Mouse (Mus musculus) CH12F3 (cell line): Measurements from ENCODE around the gene Rab44.

Experiments
- in situ Hi-C: fragments of 300-500 bp; cut with MboI; formaldehyde crosslinking; loops from 2 replicates; pipeline ENCODE4 v1.14.3; 2020; ENCODE audit warnings: low sequenced_read_pairs

The Rab44 gene

DNA sequence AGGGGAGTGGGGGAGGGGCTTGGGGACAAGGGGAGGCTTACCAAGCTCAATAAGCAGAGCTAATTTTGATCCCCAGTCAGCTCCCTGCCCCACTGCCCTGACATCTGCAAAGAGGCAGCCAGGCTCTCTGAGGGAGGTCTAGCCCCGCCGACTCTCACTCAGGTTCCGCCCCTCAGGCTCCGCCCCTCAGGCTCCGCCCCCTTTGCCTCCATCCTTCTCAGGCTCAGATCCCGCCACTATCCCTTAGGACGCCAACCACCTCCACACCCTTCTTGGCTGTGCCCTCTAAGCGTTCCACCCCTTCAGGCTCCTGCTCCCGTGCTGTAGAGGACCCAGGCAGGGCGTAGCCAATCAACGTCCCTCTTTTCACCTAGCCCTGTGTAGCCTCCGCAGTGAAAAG, 75.0 kb downstream of the Rab44 start:
- in situ Hi-C loops: no loop called here

DNA sequence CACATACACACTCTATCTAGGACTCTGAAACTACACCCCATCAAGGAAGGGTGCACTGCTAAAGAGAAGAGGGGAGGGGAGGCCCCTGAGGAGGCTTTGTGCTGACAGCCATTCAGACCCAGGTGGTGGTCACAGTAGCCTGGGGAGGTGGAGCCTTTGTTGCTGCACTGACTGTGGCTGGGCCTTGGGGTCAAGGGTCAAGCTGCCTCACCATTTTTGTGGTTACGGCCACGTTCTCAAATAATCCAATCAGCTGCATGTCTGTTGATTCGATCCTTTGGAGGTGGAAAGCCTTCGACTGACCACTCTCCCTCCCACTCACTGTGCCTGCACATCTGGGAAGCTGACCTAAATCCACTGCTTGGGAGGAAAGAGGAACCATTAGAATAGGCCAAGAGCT, 81.6 kb downstream of the Rab44 start:
- in situ Hi-C loops: no loop called here
